Mouse (Mus musculus): Measurements from ENCODE around the gene Neurl1a. TPM values are rescaled to one million over a fixed set of nuclear protein-coding genes. Genes with fewer than 3 reads are reported as not detected.
A peak's percentile ranks its signal among the peaks of the same experiment; 100 is the strongest.

Gene Neurl1a
- polyA plus RNA-seq, 1 experiment from 2014 or later = 3.9 TPM

- Histone ChIP-seq H3K27ac (replicated peaks) (no peak overlapping the region), H3K9ac (ENCODE audit: low read length) (no peak overlapping the region), H3K4me2 (replicated peaks; ENCODE audit: low read depth) (no peak overlapping the region), H3K4me3 (ENCODE audit: low read depth, low read length) (no peak overlapping the region), H3K4me1 (replicated peaks; ENCODE audit: control insufficient read depth, insufficient read depth) (no peaks in the 10 kb centered on the region), H3K36me3 (ENCODE audit: control insufficient read depth, insufficient read depth, low read length) (peaks cover 34% of the 10 kb centered on the region), H3K27me3 (ENCODE audit: control insufficient read depth, insufficient read depth, low read length) (no peaks in the 10 kb centered on the region), H3K9me3 (ENCODE audit: control insufficient read depth, low read length) (no peaks in the 10 kb centered on the region)
- no peak for ATAC-seq (ENCODE audit: low FRiP score, low TSS enrichment)
- TF ChIP-seq CTCF (IDR thresholded peaks at IDR 0.05; ENCODE audit: low read depth) (no peak), EP300 (optimal IDR thresholded peaks at IDR 0.05) (no peak)
- no peak for DNase-seq (ENCODE audit: low spot score)
- WGBS = 91% methylated on average over 21 of the region's 21 CpGs
Measured at GRCm38 (mm10) chr19:47267066-47267465, 88.4 kb downstream of the Neurl1a start.

- Histone ChIP-seq H3K27me3 (ENCODE audit: control insufficient read depth, insufficient read depth, low read length) (no peaks in the 10 kb centered on the region), H3K9me3 (ENCODE audit: control insufficient read depth, low read length) (no peaks in the 10 kb centered on the region), H3K4me2 (replicated peaks; ENCODE audit: low read depth) (no peak overlapping the region), H3K9ac (ENCODE audit: low read length) (no peak overlapping the region), H3K36me3 (ENCODE audit: control insufficient read depth, insufficient read depth, low read length) (peaks cover 47% of the 10 kb centered on the region), H3K4me1 (replicated peaks; ENCODE audit: control insufficient read depth, insufficient read depth) (no peaks in the 10 kb centered on the region), H3K4me3 (ENCODE audit: low read depth, low read length) (no peak overlapping the region), H3K27ac (replicated peaks) (no peak overlapping the region)
- DNase-seq (ENCODE audit: low spot score) (peak; percentile 45), ATAC-seq (ENCODE audit: low FRiP score, low TSS enrichment) (no peak)
- TF ChIP-seq EP300 (optimal IDR thresholded peaks at IDR 0.05) = no peak
- TF ChIP-seq CTCF (IDR thresholded peaks at IDR 0.05; ENCODE audit: low read depth) = peak; percentile 78
- 56% methylated on average over 8 of the region's 8 CpGs for WGBS
Measured at GRCm38 (mm10) chr19:47269729-47270128, 91.1 kb downstream of the Neurl1a start.

GRCm38 (mm10) chr19:47270520-47270919 is 91.9 kb downstream of the Neurl1a start:
- Histone ChIP-seq H3K4me2 (replicated peaks; ENCODE audit: low read depth) (no peak overlapping the region), H3K36me3 (ENCODE audit: control insufficient read depth, insufficient read depth, low read length) (peaks cover 46% of the 10 kb centered on the region), H3K27me3 (ENCODE audit: control insufficient read depth, insufficient read depth, low read length) (no peaks in the 10 kb centered on the region), H3K4me3 (ENCODE audit: low read depth, low read length) (no peak overlapping the region), H3K9me3 (ENCODE audit: control insufficient read depth, low read length) (no peaks in the 10 kb centered on the region), H3K4me1 (replicated peaks; ENCODE audit: control insufficient read depth, insufficient read depth) (no peaks in the 10 kb centered on the region), H3K27ac (replicated peaks) (no peak overlapping the region), H3K9ac (ENCODE audit: low read length) (no peak overlapping the region)
- DNase-seq (ENCODE audit: low spot score) (no peak), ATAC-seq (ENCODE audit: low FRiP score, low TSS enrichment) (no peak)
- TF ChIP-seq EP300 (optimal IDR thresholded peaks at IDR 0.05) (no peak), CTCF (IDR thresholded peaks at IDR 0.05; ENCODE audit: low read depth) (no peak)
- 69% methylated on average over 9 of the region's 9 CpGs for WGBS

DNA sequence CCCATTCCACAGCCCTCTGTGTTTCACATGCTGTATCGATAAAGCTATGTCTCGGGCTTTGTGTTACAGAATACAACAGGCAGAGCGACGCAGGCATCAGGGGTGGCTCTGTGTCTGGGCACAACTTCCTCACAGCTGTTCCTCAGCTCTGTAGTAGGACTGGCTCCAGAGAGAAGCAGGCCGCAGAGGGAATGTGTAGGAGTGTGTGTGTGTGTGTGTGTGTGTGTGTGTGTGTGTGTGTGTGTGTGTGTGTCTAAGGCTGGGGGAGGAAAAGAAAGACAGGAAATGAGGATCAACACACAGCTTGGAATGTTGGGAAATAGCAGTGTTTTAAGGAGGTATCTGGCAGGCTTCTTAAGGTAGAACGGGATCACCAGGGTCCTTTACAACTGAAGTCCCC is 98.1 kb downstream of the Neurl1a start:
- H3K9me3 ChIP-seq (ENCODE audit: control insufficient read depth, low read length) = no peaks in the 10 kb centered on the region
- no peak for TF ChIP-seq CTCF (IDR thresholded peaks at IDR 0.05; ENCODE audit: low read depth)
- TF ChIP-seq EP300 (optimal IDR thresholded peaks at IDR 0.05) = no peak
- no peak overlapping the region for H3K9ac ChIP-seq (ENCODE audit: low read length)
- H3K4me1 ChIP-seq (replicated peaks; ENCODE audit: control insufficient read depth, insufficient read depth) = peaks cover 15% of the 10 kb centered on the region
- WGBS = 65% methylated on average over 6 of the region's 6 CpGs
- H3K4me2 ChIP-seq (replicated peaks; ENCODE audit: low read depth) = no peak overlapping the region
- H3K36me3 ChIP-seq (ENCODE audit: control insufficient read depth, insufficient read depth, low read length) = peaks cover 31% of the 10 kb centered on the region; the same call in 1 of the 2 replicates
- ATAC-seq (ENCODE audit: low FRiP score, low TSS enrichment) (no peak), DNase-seq (ENCODE audit: low spot score) (no peak)
- H3K4me3 ChIP-seq (ENCODE audit: low read depth, low read length) = no peak overlapping the region
- H3K27me3 ChIP-seq (ENCODE audit: control insufficient read depth, insufficient read depth, low read length) = no peaks in the 10 kb centered on the region
- H3K27ac ChIP-seq (replicated peaks) = no peak overlapping the region

DNA sequence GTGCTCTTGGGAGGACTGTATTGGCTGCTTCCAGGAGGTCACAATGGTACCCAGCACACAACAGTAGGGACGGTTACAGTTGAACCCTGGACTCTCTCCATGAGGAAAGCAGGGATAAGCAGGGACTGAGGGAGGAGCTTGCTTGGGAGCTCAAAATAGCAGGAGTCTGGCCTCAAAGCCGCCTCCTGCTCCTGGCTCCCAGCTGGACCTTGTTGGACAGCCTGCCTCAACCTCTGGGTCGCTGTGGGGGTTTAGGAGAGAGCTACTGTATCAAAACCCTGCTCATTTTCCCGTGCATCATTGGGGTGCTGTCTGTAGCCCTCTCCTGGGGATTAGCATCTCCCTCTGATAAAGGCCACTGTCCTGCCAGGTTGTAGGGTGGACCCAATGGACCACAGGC is 100.8 kb downstream of the Neurl1a start:
- peak overlapping the region; percentile 86 for H3K27ac ChIP-seq (replicated peaks)
- no peaks in the 10 kb centered on the region for H3K27me3 ChIP-seq (ENCODE audit: control insufficient read depth, insufficient read depth, low read length)
- H3K36me3 ChIP-seq (ENCODE audit: control insufficient read depth, insufficient read depth, low read length) = peaks cover 18% of the 10 kb centered on the region
- no peaks in the 10 kb centered on the region for H3K9me3 ChIP-seq (ENCODE audit: control insufficient read depth, low read length)
- DNase-seq (ENCODE audit: low spot score) (no peak), ATAC-seq (ENCODE audit: low FRiP score, low TSS enrichment) (no peak)
- no peak overlapping the region for H3K4me2 ChIP-seq (replicated peaks; ENCODE audit: low read depth)
- no peak overlapping the region for H3K4me3 ChIP-seq (ENCODE audit: low read depth, low read length)
- 41% methylated on average over 4 of the region's 4 CpGs for WGBS
- no peak for TF ChIP-seq CTCF (IDR thresholded peaks at IDR 0.05; ENCODE audit: low read depth)
- TF ChIP-seq EP300 (optimal IDR thresholded peaks at IDR 0.05) = no peak
- peaks cover 15% of the 10 kb centered on the region for H3K4me1 ChIP-seq (replicated peaks; ENCODE audit: control insufficient read depth, insufficient read depth)
- no peak overlapping the region for H3K9ac ChIP-seq (ENCODE audit: low read length)

GRCm38 (mm10) chr19:47279788-47280532 is 101.3 kb downstream of the Neurl1a start:
- H3K4me2 ChIP-seq (replicated peaks; ENCODE audit: low read depth) = no peak overlapping the region
- H3K9me3 ChIP-seq (ENCODE audit: control insufficient read depth, low read length) = no peaks in the 10 kb centered on the region
- ATAC-seq (ENCODE audit: low FRiP score, low TSS enrichment) = peak; percentile 39
- H3K36me3 ChIP-seq (ENCODE audit: control insufficient read depth, insufficient read depth, low read length) = peaks cover 20% of the 10 kb centered on the region
- peak; percentile 59 for DNase-seq (ENCODE audit: low spot score)
- H3K9ac ChIP-seq (ENCODE audit: low read length) = no peak overlapping the region
- H3K4me3 ChIP-seq (ENCODE audit: low read depth, low read length) = no peak overlapping the region
- no peaks in the 10 kb centered on the region for H3K27me3 ChIP-seq (ENCODE audit: control insufficient read depth, insufficient read depth, low read length)
- H3K27ac ChIP-seq (replicated peaks) = peak overlapping the region; percentile 86
- peak; percentile 29; the same call in 1 of the 2 replicates for TF ChIP-seq CTCF (IDR thresholded peaks at IDR 0.05; ENCODE audit: low read depth)
- TF ChIP-seq EP300 (optimal IDR thresholded peaks at IDR 0.05) = no peak
- 40% methylated on average over 15 of the region's 15 CpGs for WGBS
- H3K4me1 ChIP-seq (replicated peaks; ENCODE audit: control insufficient read depth, insufficient read depth) = peaks cover 15% of the 10 kb centered on the region

All from stomach, postnatal 0 days (tissue).